Mouse (Mus musculus) neural tube, embryonic 13.5 days (tissue): ENCODE measurements around the gene Irak3. TPM values are rescaled to one million over a fixed set of nuclear protein-coding genes. Genes with fewer than 3 reads are reported as not detected.
"Not testable (repeated sequence)": the region's sequence is repeated elsewhere in the genome, so short reads cannot be mapped to it uniquely, and the experiment has no call there.

Experiments
- ATAC-seq: fragments of 200-750 bp; cut with Nextera tagmentation; 2 replicates; pipeline ENCODE4 v1.8.0; 2017; ENCODE audit warnings: low read depth, mild to moderate bottlenecking, moderate TSS enrichment, moderate library complexity
- H3K27ac ChIP-seq: fragments of 300-500 bp; sonication (generic); replicated peaks from 2 replicates; pipeline ENCODE4 v1.5.1; 2015; ENCODE audit warnings: moderate library complexity, mild to moderate bottlenecking, inconsistent platforms
- H3K27me3 ChIP-seq: fragments of 300-500 bp; sonication (generic); 2 replicates; pipeline ENCODE4 v1.6.1; 2015; ENCODE audit warnings: mild to moderate bottlenecking, inconsistent platforms
- H3K36me3 ChIP-seq: fragments of 300-500 bp; sonication (generic); 2 replicates; pipeline ENCODE4 v1.6.1; 2015; ENCODE audit warnings: mild to moderate bottlenecking, inconsistent platforms
- H3K4me1 ChIP-seq: fragments of 300-500 bp; sonication (generic); replicated peaks from 2 replicates; pipeline ENCODE4 v1.6.1; 2015; ENCODE audit warnings: inconsistent platforms
- H3K4me2 ChIP-seq: fragments of 300-500 bp; sonication (generic); 2 replicates; pipeline ENCODE4 v1.6.1; 2015; ENCODE audit warnings: inconsistent platforms, mild to moderate bottlenecking, moderate library complexity
- H3K4me3 ChIP-seq: fragments of 300-500 bp; sonication (generic); 2 replicates; pipeline ENCODE4 v1.5.1; 2015; ENCODE audit warnings: mild to moderate bottlenecking, inconsistent platforms
- H3K9ac ChIP-seq: fragments of 300-500 bp; sonication (generic); 2 replicates; pipeline ENCODE4 v1.6.1; 2015; ENCODE audit warnings: moderate library complexity, mild to moderate bottlenecking, inconsistent platforms
- H3K9me3 ChIP-seq: fragments of 300-500 bp; sonication (generic); 2 replicates; pipeline ENCODE4 v1.6.1; 2016; ENCODE audit warnings: inconsistent platforms
- WGBS: fragments of 180-500 bp; shearing (Covaris S2); methylation state at CpG from one replicate; pipeline ENCODE4 v1.1.7; 2015; 5-methylcytosine and 5-hydroxymethylcytosine counted together
- polyA plus RNA-seq: library from polyadenylated mRNA; unstranded; fragments of >200 nt; fragmentation: Nextera tagmentation; extraction: Ambion mirVana; gene quantifications from 2 replicates; pipeline ENCODE4 v1.2.1, GENCODE M21; 2015

Irak3 gene
- polyA plus RNA-seq, 1 experiment from 2014 or later, result 0.71 TPM

DNA sequence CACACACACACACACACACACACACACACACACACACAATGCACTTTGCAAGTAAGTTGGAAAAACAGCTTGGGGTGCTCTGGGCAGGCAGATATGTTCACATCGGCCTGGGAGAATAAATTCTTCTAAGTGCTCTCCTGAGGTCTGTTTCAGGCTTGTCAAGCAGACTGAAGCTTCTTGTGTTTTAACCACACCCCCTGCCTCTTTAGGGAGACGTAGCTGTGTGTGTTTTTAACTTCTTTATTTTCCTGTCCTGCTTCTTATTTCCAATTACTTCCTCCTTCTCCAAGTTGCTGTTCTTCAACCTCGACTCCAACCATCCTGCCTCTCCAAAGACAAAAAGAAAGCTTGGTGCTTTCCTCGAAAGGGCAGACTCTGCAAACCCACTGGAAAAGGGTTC is 61.7 kb downstream of the Irak3 start:
- Histone ChIP-seq H3K4me1 (peaks cover 13% of the 10 kb centered on the region), H3K9ac (no peak overlapping the region), H3K4me2 (no peak overlapping the region), H3K9me3 (peaks cover 22% of the 10 kb centered on the region), H3K27ac (no peak overlapping the region), H3K27me3 (no peaks in the 10 kb centered on the region), H3K4me3 (no peak overlapping the region), H3K36me3 (no peaks in the 10 kb centered on the region)
- 60% methylated on average over 4 of the region's 4 CpGs for WGBS
- no peak for ATAC-seq

GRCm38 (mm10) chr10:120136020-120136562 is 65.8 kb downstream of the Irak3 start:
- H3K4me2 ChIP-seq, result no peak overlapping the region
- no peak overlapping the region for H3K4me3 ChIP-seq
- no peak for ATAC-seq
- no peaks in the 10 kb centered on the region for H3K9me3 ChIP-seq
- H3K4me1 ChIP-seq, result peaks cover 29% of the 10 kb centered on the region
- H3K9ac ChIP-seq, result no peak overlapping the region
- H3K27ac ChIP-seq, result no peak overlapping the region
- no peaks in the 10 kb centered on the region; the same call in 1 of the 2 replicates for H3K27me3 ChIP-seq
- whole genome bisulfite sequencing, result 84% methylated on average over 12 of the region's 12 CpGs
- H3K36me3 ChIP-seq, result no peaks in the 10 kb centered on the region

DNA sequence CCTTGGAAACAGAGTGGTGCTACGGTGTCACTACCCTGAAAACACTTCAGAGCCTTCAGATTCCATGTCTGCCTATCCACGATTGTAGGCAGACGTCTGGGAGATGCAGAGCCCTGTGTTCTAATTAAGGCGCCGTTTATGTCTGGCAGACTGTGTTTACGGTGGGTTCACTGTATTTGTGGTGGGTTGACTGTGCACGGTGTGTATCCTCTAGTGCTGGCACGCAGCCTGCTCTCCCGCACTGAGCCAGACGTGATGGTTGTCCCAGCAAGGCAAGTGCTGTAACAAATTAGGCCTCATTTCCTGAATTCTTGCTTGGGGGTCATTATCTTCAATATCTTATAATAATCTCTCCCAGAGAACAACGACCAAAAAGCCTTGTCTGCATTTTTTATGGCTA is 68.2 kb downstream of the Irak3 start:
- Histone ChIP-seq H3K4me1 (peaks cover 31% of the 10 kb centered on the region), H3K9me3 (no peaks in the 10 kb centered on the region), H3K9ac (no peak overlapping the region), H3K4me3 (no peak overlapping the region), H3K36me3 (no peaks in the 10 kb centered on the region), H3K27ac (peak overlapping the region; percentile 35; the same call in 1 of the 2 replicates), H3K27me3 (no peaks in the 10 kb centered on the region; the same call in 1 of the 2 replicates), H3K4me2 (no peak overlapping the region)
- no peak for ATAC-seq
- 47% methylated on average over 11 of the region's 11 CpGs for WGBS

- ATAC-seq, result no peak
- Histone ChIP-seq H3K4me1 (peaks cover 20% of the 10 kb centered on the region; the same call in 1 of the 2 replicates), H3K9ac (no peak overlapping the region), H3K9me3 (no peaks in the 10 kb centered on the region), H3K4me3 (no peak overlapping the region), H3K4me2 (no peak overlapping the region), H3K27me3 (no peaks in the 10 kb centered on the region; the same call in 1 of the 2 replicates), H3K27ac (no peak overlapping the region), H3K36me3 (no peaks in the 10 kb centered on the region)
- 65% methylated on average over 16 of the region's 16 CpGs for WGBS
Observed at GRCm38 (mm10) chr10:120130621-120131020, 71.3 kb downstream of the Irak3 start.

- ATAC-seq, result no peak
- 34% methylated on average over 13 of the region's 13 CpGs for WGBS
- Histone ChIP-seq H3K4me3 (no peak overlapping the region), H3K9ac (no peak overlapping the region), H3K9me3 (no peaks in the 10 kb centered on the region), H3K4me2 (peak overlapping the region; percentile 26), H3K27me3 (no peaks in the 10 kb centered on the region), H3K27ac (no peak overlapping the region), H3K4me1 (peaks cover 9% of the 10 kb centered on the region; the same call in 1 of the 2 replicates), H3K36me3 (no peaks in the 10 kb centered on the region)
Observed at GRCm38 (mm10) chr10:120128601-120129277, 73.2 kb downstream of the Irak3 start.

GRCm38 (mm10) chr10:120125465-120125857 is 76.5 kb downstream of the Irak3 start:
- ATAC-seq, result no peak
- H3K4me2 ChIP-seq, result no peak overlapping the region
- H3K36me3 ChIP-seq, result no peaks in the 10 kb centered on the region
- no peak overlapping the region for H3K27ac ChIP-seq
- H3K9me3 ChIP-seq, result no peaks in the 10 kb centered on the region
- no peak overlapping the region for H3K9ac ChIP-seq
- WGBS, result 81% methylated on average over 10 of the region's 10 CpGs
- H3K27me3 ChIP-seq, result no peaks in the 10 kb centered on the region
- no peak overlapping the region for H3K4me3 ChIP-seq
- H3K4me1 ChIP-seq, result 0 out of 2 replicates have a peak, but pooled peaks cover 4% of the 10 kb centered on the region

GRCm38 (mm10) chr10:120124801-120125464 is 77.0 kb downstream of the Irak3 start:
- Histone ChIP-seq H3K27ac (no peak overlapping the region), H3K9me3 (no peaks in the 10 kb centered on the region), H3K9ac (no peak overlapping the region), H3K4me2 (no peak overlapping the region), H3K27me3 (no peaks in the 10 kb centered on the region), H3K36me3 (no peaks in the 10 kb centered on the region), H3K4me3 (no peak overlapping the region), H3K4me1 (0 out of 2 replicates have a peak, but pooled peaks cover 4% of the 10 kb centered on the region)
- ATAC-seq, result no peak
- 50% methylated on average over 7 of the region's 7 CpGs for WGBS

DNA sequence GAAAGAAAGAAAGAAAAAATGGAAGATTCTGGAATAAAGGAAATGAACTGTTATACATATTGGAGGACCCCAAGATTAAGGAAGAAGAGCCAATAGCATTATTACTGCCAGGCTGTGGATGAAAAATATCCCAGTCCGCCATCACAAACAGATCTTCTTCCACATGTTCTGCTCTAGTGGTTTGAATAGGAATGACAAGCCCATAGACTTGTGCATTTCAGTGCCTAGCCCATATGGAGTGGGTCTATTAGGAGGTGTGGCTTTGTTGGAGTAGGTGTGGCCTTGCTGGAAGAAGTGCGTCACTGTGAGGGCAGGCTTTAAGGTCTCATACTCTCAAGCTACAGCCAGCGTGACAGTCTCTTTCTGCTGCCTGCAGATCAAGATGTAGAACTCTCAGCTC is 78.2 kb downstream of the Irak3 start:
- ATAC-seq, result no peak
- Histone ChIP-seq H3K9me3 (no peaks in the 10 kb centered on the region), H3K27me3 (no peaks in the 10 kb centered on the region), H3K36me3 (no peaks in the 10 kb centered on the region), H3K4me3 (no peak overlapping the region), H3K4me1 (0 out of 2 replicates have a peak, but pooled peaks cover 2% of the 10 kb centered on the region), H3K4me2 (no peak overlapping the region), H3K27ac (no peak overlapping the region), H3K9ac (no peak overlapping the region)
- 89% methylated on average over 3 of the region's 3 CpGs for WGBS

DNA sequence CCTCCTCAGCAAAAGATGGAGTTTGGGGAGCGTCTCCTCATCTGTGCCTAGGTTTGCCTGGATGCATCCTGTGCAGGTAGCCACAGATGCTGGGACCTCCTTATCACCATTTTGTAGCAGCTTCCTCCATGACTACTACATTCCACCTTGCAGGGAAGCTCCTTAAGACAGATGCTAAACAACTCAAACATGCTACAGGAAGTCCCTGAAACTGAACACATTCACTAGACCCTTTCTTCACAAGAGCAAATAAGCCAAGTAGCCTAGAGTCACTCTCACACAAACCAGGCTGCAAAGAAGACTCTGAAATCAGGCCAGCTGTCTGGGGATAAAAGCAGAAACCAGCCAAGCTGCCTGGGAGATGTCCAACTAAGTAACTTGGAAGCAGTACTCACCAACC is 86.7 kb downstream of the Irak3 start:
- no peaks in the 10 kb centered on the region for H3K36me3 ChIP-seq
- H3K4me1 ChIP-seq, result peaks cover 11% of the 10 kb centered on the region
- H3K27ac ChIP-seq, result no peak overlapping the region
- no peak overlapping the region for H3K4me2 ChIP-seq
- 92% methylated on average over 1 of the region's 1 CpGs for WGBS
- no peak overlapping the region for H3K9ac ChIP-seq
- no peak for ATAC-seq
- no peaks in the 10 kb centered on the region for H3K9me3 ChIP-seq
- 0 out of 2 replicates have a peak, but pooled peaks cover 4% of the 10 kb centered on the region for H3K27me3 ChIP-seq
- no peak overlapping the region for H3K4me3 ChIP-seq

DNA sequence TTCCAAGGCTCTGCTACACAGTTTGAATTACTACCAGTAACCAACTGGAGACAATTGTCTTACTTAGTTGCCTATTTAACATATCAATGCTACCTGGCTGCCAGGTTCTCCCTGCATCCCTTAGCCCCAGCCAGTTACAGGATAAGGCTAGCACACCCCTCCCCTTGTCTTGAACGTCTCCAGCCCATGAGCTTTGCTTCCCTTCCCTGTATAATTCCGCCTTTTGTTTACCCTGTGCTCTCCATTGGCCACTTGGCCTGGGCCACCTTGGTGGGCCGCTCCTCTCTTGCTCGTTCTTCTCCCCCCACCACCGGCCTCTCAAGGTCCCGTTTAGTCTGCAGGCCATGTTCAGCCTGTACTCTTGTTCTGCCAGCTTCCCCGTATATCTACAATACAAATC is 87.4 kb downstream of the Irak3 start:
- Histone ChIP-seq H3K9ac (no peak overlapping the region), H3K9me3 (no peaks in the 10 kb centered on the region), H3K4me2 (no peak overlapping the region), H3K27ac (no peak overlapping the region), H3K27me3 (0 out of 2 replicates have a peak, but pooled peaks cover 4% of the 10 kb centered on the region), H3K4me3 (no peak overlapping the region), H3K36me3 (no peaks in the 10 kb centered on the region), H3K4me1 (peaks cover 11% of the 10 kb centered on the region)
- no peak for ATAC-seq
- 40% methylated on average over 7 of the region's 7 CpGs for WGBS

GRCm38 (mm10) chr10:120113980-120114379 is 88.0 kb downstream of the Irak3 start:
- 0 out of 2 replicates have a peak, but pooled peaks cover 4% of the 10 kb centered on the region for H3K27me3 ChIP-seq
- peaks cover 11% of the 10 kb centered on the region for H3K4me1 ChIP-seq
- no peak for ATAC-seq
- no peak overlapping the region for H3K9ac ChIP-seq
- no peak overlapping the region for H3K4me2 ChIP-seq
- H3K9me3 ChIP-seq, result no peaks in the 10 kb centered on the region
- 72% methylated on average over 6 of the region's 6 CpGs for WGBS
- no peaks in the 10 kb centered on the region for H3K36me3 ChIP-seq
- no peak overlapping the region for H3K4me3 ChIP-seq
- no peak overlapping the region for H3K27ac ChIP-seq

DNA sequence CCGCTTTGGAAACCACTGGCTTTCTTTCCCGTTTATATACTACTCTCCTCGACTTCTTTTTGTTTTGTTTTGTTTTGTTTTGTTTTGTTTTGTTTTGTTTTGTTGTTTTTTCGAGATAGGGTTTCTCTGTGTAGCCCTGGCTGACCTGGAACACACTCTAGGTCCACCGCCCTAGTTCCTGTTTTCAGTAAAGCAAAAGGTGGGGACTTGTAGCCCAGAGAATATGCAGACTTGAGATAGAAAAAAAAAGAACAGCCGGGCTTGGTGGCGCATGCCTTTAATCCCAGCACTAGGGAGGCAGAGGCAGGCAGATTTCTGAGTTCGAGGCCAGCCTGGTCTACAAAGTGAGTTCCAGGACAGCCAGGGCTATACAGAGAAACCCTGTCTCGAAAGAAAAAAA is 88.4 kb downstream of the Irak3 start:
- not testable (repeated sequence) for H3K9ac ChIP-seq, H3K27ac ChIP-seq, ATAC-seq, H3K27me3 ChIP-seq, H3K36me3 ChIP-seq, H3K9me3 ChIP-seq
- H3K4me1 ChIP-seq, result peaks cover 11% of the 10 kb centered on the region
- peak overlapping the region; percentile 73; the same call in 1 of the 2 replicates for H3K4me3 ChIP-seq
- 69% methylated on average over 9 of the region's 9 CpGs for WGBS
- peak overlapping the region; percentile 79 for H3K4me2 ChIP-seq
